ENCODE assay signal across 26 mouse cellular contexts in genomic region chr2:102957811-102958210, GRCm38 (mm10). TPM values are rescaled to one million over a fixed set of nuclear protein-coding genes. Genes with fewer than 3 reads are reported as not detected.
DNase-seq lines count a peak whose midpoint lies in the region; ATAC-seq and TF ChIP-seq lines count a peak whose summit lies in the region.
"Had no signal": no experiment of that assay in that cellular context is flagged by ENCODE, and none has a peak within 500 bp of the region (broad histone marks: within the 10 kb centered on the region; RNA-seq: fewer than 3 reads in every experiment).

No protein-coding gene starts in this region.

- TF ChIP-seq CTCF in embryonic fibroblast, embryonic 13.5 days (IDR thresholded peaks at IDR 0.05; ENCODE audit: borderline replicate concordance, insufficient read depth, low read length): no peak

- no peak overlapping the region for H3K27ac ChIP-seq in midbrain, embryonic 11.5 days (ENCODE audit: low read depth, low read length)
- H3K27ac ChIP-seq in midbrain, embryonic 13.5 days: no peak overlapping the region
- H3K27ac ChIP-seq in embryonic fibroblast, embryonic 13.5 days (ENCODE audit: insufficient read depth, low read length): peak overlapping the region; percentile 75
- H3K27ac ChIP-seq: embryonic facial prominence, embryonic 15.5 days; forebrain, embryonic 10.5 days; forebrain, embryonic 13.5 days; hindbrain, embryonic 10.5 days; hindbrain, embryonic 13.5 days had no signal

- ATAC-seq in midbrain, embryonic 11.5 days (ENCODE audit: low FRiP score): no peak
- no peak for ATAC-seq in midbrain, embryonic 13.5 days
- ATAC-seq in activated CD4-positive, CD25-positive, alpha-beta regulatory T cell, adult 4 months: no peak
- ATAC-seq: forebrain, embryonic 13.5 days; forebrain, embryonic 16.5 days; hindbrain, embryonic 16.5 days; intestine, embryonic 16.5 days; Patski had no signal

- H3K9ac ChIP-seq in midbrain, embryonic 11.5 days (ENCODE audit: low read length): no peak overlapping the region
- no peak overlapping the region for H3K9ac ChIP-seq in midbrain, embryonic 13.5 days (replicated peaks)
- H3K9ac ChIP-seq: embryonic facial prominence, embryonic 15.5 days; forebrain, embryonic 13.5 days; hindbrain, embryonic 13.5 days had no signal

- no peaks in the 10 kb centered on the region for H3K27me3 ChIP-seq in midbrain, embryonic 11.5 days (ENCODE audit: control insufficient read depth, insufficient read depth, low read length)
- no peaks in the 10 kb centered on the region for H3K27me3 ChIP-seq in midbrain, embryonic 13.5 days
- no peaks in the 10 kb centered on the region for H3K27me3 ChIP-seq in myocyte (ENCODE audit: control insufficient read depth, insufficient read depth, insufficient read length)
- H3K27me3 ChIP-seq: embryonic facial prominence, embryonic 15.5 days; forebrain, embryonic 13.5 days; hindbrain, embryonic 13.5 days; Patski had no signal

- TF ChIP-seq POLR2A in embryonic fibroblast, embryonic 13.5 days (IDR thresholded peaks at IDR 0.05; ENCODE audit: low read depth, low read length): no peak
- TF ChIP-seq POLR2A in myocyte (IDR thresholded peaks at IDR 0.05; ENCODE audit: insufficient read length, low read depth): no peak

- H3K4me2 ChIP-seq in midbrain, embryonic 11.5 days: no peak overlapping the region
- no peak overlapping the region for H3K4me2 ChIP-seq in midbrain, embryonic 13.5 days (replicated peaks)
- H3K4me2 ChIP-seq in myocyte (ENCODE audit: low read depth): peak overlapping the region; percentile 64
- H3K4me2 ChIP-seq: embryonic facial prominence, embryonic 15.5 days; forebrain, embryonic 13.5 days; heart, embryonic 11.5 days; hindbrain, embryonic 13.5 days had no signal

- no peaks in the 10 kb centered on the region for H3K9me3 ChIP-seq in midbrain, embryonic 11.5 days (ENCODE audit: control insufficient read depth, low read length)
- no peaks in the 10 kb centered on the region for H3K9me3 ChIP-seq in midbrain, embryonic 13.5 days
- H3K9me3 ChIP-seq: embryonic facial prominence, embryonic 15.5 days; forebrain, embryonic 10.5 days; forebrain, embryonic 13.5 days; hindbrain, embryonic 10.5 days; hindbrain, embryonic 13.5 days had no signal

- no peaks in the 10 kb centered on the region for H3K79me2 ChIP-seq in myocyte (ENCODE audit: control insufficient read depth, insufficient read depth)

- H3K4me3 ChIP-seq in midbrain, embryonic 11.5 days (ENCODE audit: low read depth, low read length): no peak overlapping the region
- H3K4me3 ChIP-seq in midbrain, embryonic 13.5 days (replicated peaks): no peak overlapping the region
- H3K4me3 ChIP-seq in embryonic fibroblast, embryonic 13.5 days (ENCODE audit: insufficient read depth, low read length): no peak overlapping the region
- H3K4me3 ChIP-seq in myocyte: no peak overlapping the region
- H3K4me3 ChIP-seq: embryonic facial prominence, embryonic 15.5 days; erythroblast, embryonic 14.5 days; forebrain, embryonic 10.5 days; forebrain, embryonic 13.5 days; hindbrain, embryonic 10.5 days; hindbrain, embryonic 13.5 days had no signal

- H3K4me1 ChIP-seq in midbrain, embryonic 11.5 days (ENCODE audit: control insufficient read depth, insufficient read depth, low read length): peaks cover 2% of the 10 kb centered on the region; the same call in 1 of the 2 replicates
- H3K4me1 ChIP-seq in midbrain, embryonic 13.5 days (replicated peaks): no peaks in the 10 kb centered on the region
- H3K4me1 ChIP-seq in embryonic fibroblast, embryonic 13.5 days (ENCODE audit: control insufficient read depth, insufficient read depth, low read length): peaks cover 21% of the 10 kb centered on the region
- H3K4me1 ChIP-seq: forebrain, embryonic 13.5 days; hindbrain, embryonic 13.5 days had no signal

- no peaks in the 10 kb centered on the region for H3K36me3 ChIP-seq in midbrain, embryonic 11.5 days (ENCODE audit: control insufficient read depth, insufficient read depth, low read length)
- no peaks in the 10 kb centered on the region for H3K36me3 ChIP-seq in midbrain, embryonic 13.5 days
- H3K36me3 ChIP-seq in myocyte (ENCODE audit: control insufficient read depth, insufficient read depth): no peaks in the 10 kb centered on the region
- H3K36me3 ChIP-seq: embryonic facial prominence, embryonic 15.5 days; forebrain, embryonic 10.5 days; hindbrain, embryonic 10.5 days; hindbrain, embryonic 13.5 days had no signal

- H3ac ChIP-seq in myocyte (ENCODE audit: control insufficient read depth, insufficient read length): no peak overlapping the region

- peak; percentile 21 for DNase-seq in midbrain, embryonic 11.5 days (ENCODE audit: low spot score, missing footprints)
- no peak for DNase-seq in thymus, postnatal 36 days
- DNase-seq: adrenal gland, adult 2 months; adrenal gland, postnatal 14 days; cerebellum, adult 11 months; cerebellum, adult 2 months; cerebellum, postnatal 10 days; cerebellum, postnatal 36 days; embryo, embryonic 11 days; gastrocnemius, postnatal 10 days; heart, postnatal 36 days had no signal

- 89% methylated on average over 5 of the region's 5 CpGs for WGBS in midbrain, embryonic 11.5 days
- 90% methylated on average over 5 of the region's 5 CpGs for WGBS in midbrain, embryonic 13.5 days

TF ChIP-seq in myocyte, 11 proteins besides CTCF, POLR2A, EP300 and RAD21:
- TF ChIP-seq CEBPB (IDR thresholded peaks at IDR 0.05; ENCODE audit: insufficient read depth, poor library complexity, severe bottlenecking) (no peak), MAX (IDR thresholded peaks at IDR 0.05; ENCODE audit: low read depth) (no peak), USF1 (IDR thresholded peaks at IDR 0.05; ENCODE audit: low read depth) (no peak)

RNA-seq across cellular contexts. Expression of gene Cd44, which starts 56.3 kb away (rescaled TPM):
- 3.0 and 3.4 TPM in 2 replicates for polyA plus RNA-seq in midbrain, embryonic 11.5 days (2014; fragmentation: Nextera tagmentation; extraction: Ambion mirVana)
- 1.5 and 2.1 TPM in 2 replicates for polyA plus RNA-seq in midbrain, embryonic 13.5 days (2015; fragmentation: Nextera tagmentation; extraction: Ambion mirVana)
- 255 and 594 TPM in 2 replicates for polyA plus RNA-seq in embryonic fibroblast, embryonic 13.5 days (2011; ENCODE audit: insufficient read length, low read depth, missing spikeins)
- polyA plus RNA-seq in myocyte (2012; fragmentation: generic; extraction: Trizol): 77.1 TPM
- polyA plus RNA-seq in activated CD4-positive, CD25-positive, alpha-beta regulatory T cell, adult 4 months (2017; shearing (Covaris generic)): 10 to 100 TPM; 78.7 to 86.7 TPM

Comparison
In these comparisons a context has a peak if more than half of its experiments do, and no peak if none do; other contexts are left out.
1. RNA of gene Cd44, which starts 56.3 kb away (polyA plus RNA-seq): 255 to 594 TPM in embryonic fibroblast, embryonic 13.5 days, 78.7 to 86.7 TPM in activated CD4-positive, CD25-positive, alpha-beta regulatory T cell, adult 4 months and 77.1 TPM in myocyte (single experiment); 3.0 to 3.4 TPM in midbrain, embryonic 11.5 days and 1.5 to 2.1 TPM in midbrain, embryonic 13.5 days; every median in the first group is over 10 times any median in the second.